Mouse (Mus musculus) testis, postnatal 10 days (tissue): Measurements from ENCODE around the gene Zscan26.
"Not testable (repeated sequence)": the region's sequence is repeated elsewhere in the genome, so short reads cannot be mapped to it uniquely, and the experiment has no call there.

Experiments
- DNase-seq: peaks from one replicate; pipeline ENCODE4 v3.0.0; 2021; ENCODE audit warnings: low spot score

Gene Zscan26

DNA sequence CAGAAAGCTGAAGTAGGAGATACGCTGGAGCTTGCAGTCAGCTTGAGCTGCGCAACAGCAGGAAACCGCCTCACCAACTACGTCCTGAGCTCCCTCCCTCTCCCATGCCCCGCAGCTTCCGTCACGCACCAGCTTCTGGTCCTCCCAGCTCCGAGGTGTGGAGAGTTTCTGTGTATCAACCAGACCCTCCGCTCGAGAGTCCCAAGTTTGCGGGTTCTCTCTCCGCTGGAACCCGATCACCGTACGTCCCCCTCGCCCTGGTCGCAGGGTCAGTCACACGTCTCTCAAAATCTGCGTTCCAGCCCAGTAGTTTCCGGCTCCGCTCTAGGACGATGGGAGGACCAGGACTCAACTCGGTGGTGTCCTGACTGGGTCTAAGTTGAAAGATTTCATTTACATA, at the start of gene Zscan26:
Gene Zscan26 (minus strand): TSS at position 282 of the 400 bp plus-strand sequence.
- peak; percentile 77 for DNase-seq

- DNase-seq: no peak
These were observed 48.8 kb upstream of the Zscan26 start for GRCm38 (mm10) chr13:21502296-21502695.

- not testable (repeated sequence) for DNase-seq
These were observed 47.7 kb upstream of the Zscan26 start, which contains the start of gene Gm11273 for GRCm38 (mm10) chr13:21501182-21501581. Gm11273 (minus strand) TSS chr13:21501418.

DNA sequence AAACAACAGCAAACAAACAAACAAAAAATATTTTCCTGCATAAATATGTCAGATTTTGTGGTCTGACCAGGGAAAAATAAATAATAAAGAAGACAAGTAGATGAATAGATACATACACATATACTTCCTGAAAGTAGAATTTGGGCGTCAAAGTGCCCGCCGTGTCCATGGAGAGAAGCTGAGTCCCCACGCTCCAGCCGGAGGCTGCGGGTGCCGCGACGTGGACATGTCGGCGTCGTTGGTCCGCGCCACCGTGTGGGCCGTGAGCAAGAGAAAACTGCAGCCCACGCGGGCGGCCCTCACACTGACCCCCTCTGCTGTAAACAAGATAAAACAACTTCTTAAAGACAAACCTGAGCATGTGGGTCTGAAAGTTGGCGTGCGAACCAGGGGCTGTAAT, 41.5 kb upstream of the Zscan26 start, which contains the start of gene AK157302:
Gene AK157302 (plus strand): TSS at position 144 of the 400 bp plus-strand sequence.
- no peak for DNase-seq

DNA sequence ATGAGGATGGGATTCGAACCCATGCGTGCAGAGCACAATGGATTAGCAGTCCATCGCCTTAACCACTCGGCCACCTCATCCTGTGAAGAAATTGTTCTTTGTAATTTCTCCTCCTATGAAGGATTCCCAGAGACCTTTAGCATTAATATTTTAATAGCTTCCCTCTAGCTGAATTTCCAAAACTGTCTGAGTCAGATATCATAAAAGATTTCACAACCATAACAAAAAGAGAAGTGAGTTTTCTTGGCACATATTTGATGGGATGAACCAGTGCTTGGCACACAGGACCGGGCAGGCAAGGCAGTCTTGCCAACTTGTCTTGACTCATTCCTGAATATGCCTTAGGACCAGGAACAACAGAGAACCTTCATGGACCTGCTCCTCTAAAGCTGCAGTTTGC, 39.3 kb upstream of the Zscan26 start:
- no peak for DNase-seq

GRCm38 (mm10) chr13:21486881-21487280, 33.4 kb upstream of the Zscan26 start:
- DNase-seq: no peak

DNA sequence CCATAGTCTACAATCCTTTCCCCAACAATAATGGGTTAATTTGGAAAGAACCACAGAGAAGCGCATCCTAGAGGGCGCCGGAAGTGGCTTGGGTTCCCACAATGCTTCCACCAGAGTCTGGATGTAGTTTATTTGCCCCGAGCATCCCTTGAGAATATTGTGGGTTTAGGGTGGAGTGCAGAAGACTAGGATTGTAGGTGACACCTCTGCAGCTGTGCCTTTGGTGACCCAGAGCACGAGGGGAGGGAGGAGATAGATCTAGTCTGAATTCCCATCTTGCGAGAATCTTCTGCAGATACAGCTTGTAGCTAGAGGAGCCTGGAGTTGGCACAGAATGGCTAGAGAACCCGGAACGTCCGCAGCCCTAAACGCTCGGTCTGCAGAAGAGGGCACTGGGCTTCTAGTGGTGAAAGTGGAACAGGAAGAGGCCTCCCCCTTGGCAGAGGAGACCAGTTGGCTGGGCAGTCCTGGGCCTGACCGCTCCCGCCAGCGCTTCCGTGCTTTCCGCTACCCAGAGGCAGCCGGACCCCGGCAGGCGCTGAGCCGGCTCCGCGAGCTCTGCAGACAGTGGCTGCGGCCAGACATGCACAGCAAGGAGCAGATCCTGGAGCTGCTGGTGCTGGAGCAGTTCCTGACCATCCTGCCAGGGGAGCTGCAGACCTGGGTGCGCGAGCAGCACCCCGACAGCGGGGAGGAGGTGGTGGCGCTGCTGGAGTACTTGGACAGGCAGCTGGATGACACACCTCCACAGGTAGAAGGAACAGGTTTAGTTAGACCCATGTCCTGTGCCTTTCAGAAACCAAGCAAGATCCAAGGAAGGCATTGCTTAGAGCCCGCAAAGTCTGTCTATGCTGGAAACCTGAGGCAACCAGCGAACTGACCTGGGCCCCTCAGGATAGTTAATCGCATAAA, 25.5 kb upstream of the Zscan26 start, which contains the start of the genes Zkscan4 and Gm10065:
Gene Zkscan4 (plus strand): TSS at position 149 of the 912 bp plus-strand sequence.
Gene Gm10065 (minus strand): TSS at position 683 of the 912 bp plus-strand sequence.
- peak; percentile 71 for DNase-seq

- no peak for DNase-seq
These were observed 18.9 kb upstream of the Zscan26 start for GRCm38 (mm10) chr13:21472427-21472826.

DNA sequence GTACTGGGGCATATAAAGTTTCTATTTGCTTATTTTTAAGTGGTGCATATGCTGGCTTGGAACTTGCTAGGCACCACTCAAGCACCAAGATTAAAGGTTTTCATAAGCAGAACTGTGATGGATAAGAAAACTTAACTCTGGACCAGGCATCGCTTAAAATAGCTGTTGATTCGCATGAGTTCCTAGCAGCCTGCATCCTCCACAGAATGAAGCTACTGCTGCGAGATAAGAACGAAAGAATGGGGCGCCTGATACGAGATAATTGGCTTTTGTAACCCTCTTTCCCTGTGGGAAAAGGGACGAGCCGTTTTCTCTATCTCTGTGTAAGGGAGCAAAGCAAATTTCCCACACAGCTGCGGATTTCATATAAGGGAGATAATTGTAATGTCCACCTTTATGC, 15.6 kb upstream of the Zscan26 start:
- DNase-seq: no peak

GRCm38 (mm10) chr13:21468061-21469019, 14.8 kb upstream of the Zscan26 start, which contains the start of gene Nkapl:
Nkapl (minus strand) TSS chr13:21468509.
- peak; percentile 83 for DNase-seq

- DNase-seq: no peak
These were observed 13.8 kb upstream of the Zscan26 start for GRCm38 (mm10) chr13:21467336-21467735.

DNA sequence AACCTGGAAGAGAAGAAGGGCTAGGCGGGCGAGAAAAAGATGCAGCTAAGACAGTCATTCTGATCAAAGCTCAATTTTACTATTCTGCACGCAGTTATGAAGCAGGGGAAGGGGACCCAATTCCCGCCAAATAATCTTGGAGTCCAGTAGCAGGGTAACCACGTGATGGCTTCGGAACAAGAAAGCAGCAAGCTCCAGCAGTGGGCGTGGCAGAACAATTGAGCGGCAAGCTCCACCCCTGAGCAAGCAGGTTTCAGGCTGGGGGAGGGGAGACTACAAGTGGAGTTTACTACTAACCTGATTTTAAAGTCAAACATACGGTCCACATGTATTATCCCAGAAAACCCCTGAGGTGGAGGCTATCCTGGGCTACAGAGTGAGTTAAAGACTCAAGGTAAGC, 9.0 kb upstream of the Zscan26 start:
- not testable (repeated sequence) for DNase-seq

- no peak for DNase-seq
These were observed 2.8 kb upstream of the Zscan26 start for GRCm38 (mm10) chr13:21456347-21456746.

DNA sequence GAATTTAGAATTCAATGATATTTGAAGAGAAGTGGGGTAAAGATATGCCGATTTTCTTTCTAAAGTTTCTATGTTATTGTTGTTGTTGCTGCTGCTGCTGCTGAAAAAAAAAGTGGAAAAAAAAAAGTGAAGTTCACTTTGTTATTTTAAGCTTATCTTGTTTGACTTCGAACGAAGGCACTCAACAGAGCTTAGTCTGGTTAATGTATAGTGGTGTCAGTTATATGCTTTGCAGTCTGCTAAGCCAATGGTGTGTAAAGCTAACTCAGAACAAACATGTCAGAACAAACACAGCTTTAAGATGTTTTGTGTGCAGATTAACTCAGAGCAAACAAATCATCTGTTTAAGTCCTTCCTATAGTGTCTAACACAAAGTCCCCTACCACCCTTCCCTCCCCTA, 603 bp upstream of the Zscan26 start:
- DNase-seq: no peak

GRCm38 (mm10) chr13:21453042-21453441, 488 bp downstream of the Zscan26 start:
- DNase-seq: no peak

DNA sequence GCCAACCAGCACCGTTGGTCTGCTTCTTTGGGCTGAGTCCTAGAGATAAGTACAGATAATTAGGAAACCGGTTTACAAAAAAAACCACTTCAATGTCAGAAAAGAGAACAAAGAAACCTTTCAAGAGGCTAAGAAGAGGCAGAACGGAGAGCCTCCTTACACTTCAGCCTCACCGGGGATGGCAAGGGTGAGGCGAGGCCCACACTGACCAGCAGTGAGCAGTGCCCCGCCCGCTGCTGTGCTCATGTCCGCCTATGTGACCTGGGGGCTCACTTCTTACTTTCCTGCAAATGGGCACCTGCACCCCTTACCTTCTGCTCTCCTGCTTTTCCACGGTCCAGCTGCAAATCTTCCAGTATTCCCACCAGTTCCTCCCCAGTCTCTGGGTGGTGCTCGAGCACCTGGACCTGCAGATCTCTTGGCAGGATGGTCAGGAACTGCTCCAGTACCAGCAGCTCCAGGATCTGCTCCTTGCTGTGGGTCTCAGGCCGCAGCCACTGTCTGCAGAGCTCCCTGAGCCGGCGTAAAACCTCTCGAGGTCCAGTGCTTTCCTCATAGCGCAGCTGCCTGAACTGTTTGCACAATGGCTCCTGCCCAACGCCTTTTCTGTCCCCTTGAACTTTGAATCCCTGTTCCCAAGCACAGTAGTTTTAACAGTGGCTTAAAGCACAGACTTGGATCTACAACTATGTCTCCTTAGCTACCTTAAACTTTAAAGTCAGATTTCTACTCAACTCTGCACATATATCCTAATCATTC, 5.5 kb downstream of the Zscan26 start:
- no peak for DNase-seq

DNA sequence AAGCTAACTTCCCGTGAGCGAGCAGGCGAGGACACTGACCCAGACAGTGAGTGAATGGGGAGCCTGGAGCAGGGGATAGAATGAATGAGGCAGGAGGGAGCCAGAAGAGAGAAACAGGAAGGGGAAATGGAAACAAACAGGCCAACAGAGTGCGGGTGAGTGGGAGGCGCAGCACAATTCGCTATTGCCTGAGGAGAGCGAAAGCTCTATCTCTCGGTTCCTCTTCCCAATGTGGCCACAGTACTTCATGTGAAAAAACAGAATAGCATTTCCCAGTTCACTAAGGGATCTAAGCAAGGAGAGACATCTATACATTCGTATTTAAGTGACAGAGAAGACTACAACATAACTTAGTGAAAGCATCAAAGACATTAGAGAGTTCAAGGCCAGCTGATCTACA, 6.7 kb downstream of the Zscan26 start:
- no peak for DNase-seq

DNA sequence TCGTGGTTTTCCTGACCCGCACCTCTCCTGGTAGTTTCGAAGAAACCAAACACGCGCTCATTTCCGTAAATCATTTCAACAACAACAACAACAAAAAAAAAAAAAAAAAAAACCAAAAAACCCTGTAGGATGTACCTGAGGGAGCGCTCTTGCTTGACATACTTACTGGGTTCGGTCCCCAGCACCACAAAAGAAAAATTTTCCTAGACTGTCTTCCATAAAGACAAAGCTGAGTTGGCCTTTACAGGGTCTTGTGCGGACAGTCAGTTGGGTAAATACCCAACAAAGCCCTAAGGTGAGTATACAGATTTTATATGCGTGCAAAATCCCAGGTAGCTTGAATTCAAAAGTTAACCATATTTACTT, 12.3 kb downstream of the Zscan26 start:
- no peak for DNase-seq

DNA sequence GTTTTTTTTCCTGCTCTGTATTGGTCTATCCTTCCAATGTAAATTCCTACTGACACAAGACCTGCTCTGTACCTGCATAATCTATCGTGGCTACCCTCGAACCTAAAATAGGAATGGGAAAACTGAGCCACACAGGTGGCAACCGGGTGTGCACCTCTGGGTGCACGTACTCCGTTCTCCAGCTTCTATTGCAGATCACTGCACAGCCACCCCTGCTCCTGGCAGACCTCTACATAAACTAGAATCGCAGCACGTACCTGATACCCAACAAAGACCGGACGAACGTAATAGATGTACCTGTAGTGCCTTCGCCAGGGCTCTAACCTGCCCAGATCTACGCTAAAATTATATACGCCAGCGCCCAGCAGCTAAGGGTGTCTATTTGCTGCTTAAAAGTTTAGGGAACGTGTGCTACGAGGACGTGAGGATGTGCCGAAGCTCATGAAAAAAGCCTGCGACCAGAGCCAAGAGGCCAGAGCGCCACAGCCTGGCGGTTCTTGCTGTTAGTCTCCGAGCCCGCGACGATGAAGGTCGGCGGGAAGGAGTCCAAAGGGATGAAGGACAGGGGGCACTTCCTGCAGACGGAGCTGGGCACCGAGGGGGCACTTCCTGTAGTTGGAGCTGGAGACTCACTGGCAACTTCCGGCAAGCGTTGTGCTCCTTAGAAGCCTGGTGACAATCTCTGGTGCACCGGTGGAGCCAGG, 12.9 kb downstream of the Zscan26 start, which contains the start of gene Pgbd1:
Gene Pgbd1 (minus strand): TSS at position 556 of the 704 bp plus-strand sequence.
- DNase-seq: peak; percentile 73

GRCm38 (mm10) chr13:21435476-21435875, 18.1 kb downstream of the Zscan26 start:
- no peak for DNase-seq

GRCm38 (mm10) chr13:21427631-21428030, 25.9 kb downstream of the Zscan26 start:
- DNase-seq: no peak
